Mouse (Mus musculus) kidney, adult 18-20 months (tissue): ENCODE measurements around the gene Slc35b1.
"Not testable (repeated sequence)": the region's sequence is repeated elsewhere in the genome, so short reads cannot be mapped to it uniquely, and the experiment has no call there.

Experiments
- DNase-seq: peaks from one replicate; pipeline ENCODE4 v3.0.0; 2021

The Slc35b1 gene

DNA sequence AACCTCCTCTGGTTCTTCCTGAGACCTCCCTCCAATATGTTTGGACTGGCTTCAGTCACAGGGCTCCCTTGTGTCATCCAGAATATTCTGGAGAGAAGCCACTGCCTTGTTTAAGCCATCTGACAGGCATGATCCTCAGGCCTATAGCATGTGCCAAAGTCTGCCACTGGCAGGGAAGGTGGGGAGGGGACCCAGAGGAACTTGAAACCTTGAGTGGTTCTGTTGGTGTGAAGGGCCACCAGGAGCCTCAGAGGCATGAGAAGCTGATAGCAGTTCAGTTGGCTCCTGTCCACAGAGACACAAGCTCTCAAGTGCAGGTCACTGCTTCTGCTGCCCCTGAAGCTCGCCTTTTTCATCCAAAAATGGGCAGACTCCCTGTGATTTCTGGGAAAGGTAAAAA, 12.1 kb downstream of the Slc35b1 start:
- no peak for DNase-seq

DNA sequence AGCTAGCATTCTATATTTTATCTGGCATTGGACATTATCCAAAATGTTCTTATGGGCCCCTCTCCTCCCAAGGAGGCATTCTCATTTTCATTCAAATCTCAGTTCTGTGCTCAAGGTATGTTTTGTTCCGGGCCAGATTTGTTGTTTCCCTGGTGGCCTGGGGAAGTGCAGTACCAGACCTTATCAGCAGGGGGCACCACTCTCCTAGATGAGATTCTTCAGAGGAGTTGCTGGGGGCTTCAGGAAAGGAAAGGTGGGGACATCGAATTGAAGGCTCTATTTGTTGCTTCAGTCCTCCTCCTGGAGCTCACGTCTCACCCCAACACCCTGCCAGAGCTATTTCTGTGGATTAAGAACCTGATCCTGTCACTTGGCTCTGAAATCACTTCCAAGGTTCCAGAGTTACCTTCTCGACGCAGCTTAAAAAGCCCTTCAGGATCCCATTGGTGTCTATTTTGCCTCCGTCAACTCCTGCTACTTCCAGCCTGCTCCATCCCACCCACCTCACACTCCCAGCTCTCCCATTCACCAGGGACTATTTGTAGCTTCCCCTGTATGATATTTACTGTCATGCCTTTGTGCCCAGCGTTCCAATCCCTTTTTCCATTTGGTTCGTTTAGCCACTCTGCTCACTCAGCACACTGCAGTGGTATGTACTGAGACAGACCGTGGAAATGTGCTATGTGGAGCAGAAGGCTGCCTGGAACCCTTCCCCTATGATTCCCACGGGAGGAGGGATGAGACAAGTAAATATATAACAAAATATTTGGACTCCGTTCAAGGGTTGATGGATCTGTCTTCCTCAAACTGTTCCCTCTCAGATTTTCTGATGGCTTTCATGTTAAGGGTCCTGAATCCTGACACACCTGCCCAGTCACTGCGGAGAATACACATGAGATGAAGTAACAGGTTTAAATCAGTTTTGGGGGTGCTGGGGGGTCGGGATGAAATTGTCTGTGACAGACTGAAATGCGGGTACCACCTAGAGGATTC, 13.6 kb downstream of the Slc35b1 start:
- peak; percentile 78 for DNase-seq

DNA sequence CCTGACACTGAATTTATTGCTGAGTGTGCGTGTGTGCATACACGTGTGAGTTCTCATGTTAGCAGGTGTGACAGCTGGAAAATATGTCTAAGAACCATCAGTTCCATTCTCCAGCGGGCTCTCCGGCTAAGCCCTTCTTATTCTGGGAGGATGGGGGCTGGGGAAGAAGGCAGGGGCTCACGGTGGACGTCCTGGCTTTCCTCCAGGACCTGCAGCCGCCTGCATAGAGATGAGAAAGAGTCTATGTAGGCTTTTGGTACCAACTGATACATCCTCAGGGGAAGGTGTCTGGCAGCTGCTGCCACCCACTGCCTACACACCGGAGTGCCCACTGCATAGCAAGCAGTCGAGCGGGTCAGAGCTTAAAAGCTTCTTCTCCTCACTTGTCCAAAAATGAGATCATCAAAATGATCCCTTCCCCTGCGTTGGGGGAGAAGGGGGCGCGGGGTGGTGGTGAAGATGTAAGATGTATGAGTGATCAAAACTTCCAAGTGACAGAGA, 15.1 kb downstream of the Slc35b1 start:
- no peak for DNase-seq

DNA sequence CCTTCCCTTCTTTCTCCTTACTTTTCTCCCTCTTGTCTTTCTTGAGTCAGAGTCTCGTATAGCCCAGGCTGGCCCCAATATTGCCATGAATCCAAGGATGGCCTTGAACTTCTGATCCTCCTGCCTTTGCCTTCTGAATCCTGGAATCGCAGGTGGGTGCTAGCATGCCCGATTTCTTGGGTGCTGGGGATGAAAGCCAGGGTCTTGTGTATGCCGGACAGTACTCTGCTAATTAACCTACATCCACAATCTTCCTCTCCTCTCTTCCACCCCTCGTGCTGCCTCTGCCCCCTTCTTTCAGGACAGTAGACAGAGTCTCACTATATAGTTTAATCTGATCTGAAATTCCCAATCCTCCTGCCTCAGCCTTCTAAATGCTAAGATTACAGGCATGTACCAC, 17.1 kb downstream of the Slc35b1 start:
- DNase-seq = no peak

DNA sequence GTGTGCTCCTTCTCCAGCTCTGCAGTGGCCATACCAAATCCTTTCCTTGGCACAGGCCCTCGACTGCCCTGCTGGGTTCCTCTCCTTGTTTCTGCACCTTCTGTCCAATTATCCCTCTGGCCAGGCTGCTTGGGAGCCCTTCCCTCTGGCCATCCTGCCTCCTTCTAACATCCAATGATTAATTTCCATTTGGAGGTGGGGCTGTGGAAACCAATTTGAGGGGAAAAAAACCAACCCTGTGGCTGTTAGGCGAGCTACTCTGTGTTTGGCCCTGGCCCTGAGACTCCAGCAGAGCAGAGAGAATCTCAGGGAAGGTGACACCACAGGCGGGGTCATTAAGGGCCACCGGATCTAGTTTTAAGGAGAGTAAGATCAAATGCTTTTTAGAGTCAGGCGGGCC, 17.7 kb downstream of the Slc35b1 start:
- no peak for DNase-seq

DNA sequence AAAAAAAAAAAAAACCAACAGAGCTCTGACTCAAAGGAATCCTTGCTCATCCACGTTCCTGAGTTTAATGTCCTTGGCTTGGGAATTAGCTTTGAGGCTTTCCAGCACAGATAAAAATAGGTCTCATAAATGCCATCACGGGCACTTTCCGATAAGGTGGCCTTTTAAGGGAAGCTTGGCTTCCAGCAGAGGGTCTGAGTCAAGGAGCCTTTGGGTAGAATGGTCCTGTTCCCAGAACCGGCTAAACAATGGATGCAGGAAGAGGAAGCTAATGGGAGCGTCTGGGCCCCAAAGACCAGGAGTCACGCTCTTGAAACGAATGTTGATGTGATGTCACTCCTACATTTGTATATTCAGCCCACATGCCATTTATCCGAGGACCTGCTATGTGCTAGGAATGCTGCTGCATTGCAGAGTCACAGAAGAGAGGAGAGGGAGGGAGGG, 18.2 kb downstream of the Slc35b1 start:
- DNase-seq = no peak

DNA sequence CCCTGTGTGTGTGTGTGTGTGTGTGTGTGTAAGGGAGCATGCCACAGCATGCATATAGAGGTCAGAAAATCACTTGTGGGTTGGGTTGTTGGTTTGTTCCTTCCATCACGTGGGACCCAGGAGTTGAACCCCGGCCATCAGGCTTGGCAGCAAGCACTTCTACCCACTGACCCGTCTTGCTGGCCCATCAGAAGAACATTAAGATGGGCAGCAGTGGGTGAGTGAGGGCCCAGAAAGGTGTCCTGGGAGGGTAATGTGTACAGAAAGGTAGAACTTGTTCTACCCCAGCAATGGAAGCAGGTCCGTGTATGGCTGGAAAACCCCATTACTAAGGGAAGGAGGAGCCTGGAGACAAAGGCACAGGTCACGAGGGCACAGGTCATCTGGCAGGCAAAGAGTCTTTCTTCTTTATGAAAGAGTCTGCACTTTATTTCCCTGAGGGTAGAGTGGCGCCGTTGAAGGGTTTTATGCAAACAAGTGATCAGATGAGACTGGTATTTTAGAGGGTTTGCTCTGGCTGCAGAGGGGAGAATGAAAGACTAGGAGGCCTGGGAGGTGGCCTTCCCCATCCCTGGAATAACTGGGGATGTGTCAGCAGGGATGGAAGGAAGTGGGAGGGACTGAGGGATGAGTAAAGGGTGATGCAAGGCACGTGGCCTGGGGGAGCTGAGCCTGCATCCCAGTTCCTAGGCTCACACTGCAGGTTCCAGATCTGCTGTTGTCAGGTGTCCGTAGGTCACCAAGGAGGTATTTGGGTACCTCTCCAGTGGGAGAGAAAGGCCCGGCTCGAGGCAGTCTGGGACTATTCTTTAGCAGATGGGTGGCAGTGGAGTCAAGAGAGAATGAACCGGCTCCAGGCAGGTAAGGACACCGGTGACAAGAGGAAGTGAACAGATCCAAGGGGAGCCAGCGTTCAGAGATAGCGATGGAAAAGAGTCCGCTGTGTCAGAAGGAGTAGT, 19.2 kb downstream of the Slc35b1 start:
- no peak for DNase-seq

DNA sequence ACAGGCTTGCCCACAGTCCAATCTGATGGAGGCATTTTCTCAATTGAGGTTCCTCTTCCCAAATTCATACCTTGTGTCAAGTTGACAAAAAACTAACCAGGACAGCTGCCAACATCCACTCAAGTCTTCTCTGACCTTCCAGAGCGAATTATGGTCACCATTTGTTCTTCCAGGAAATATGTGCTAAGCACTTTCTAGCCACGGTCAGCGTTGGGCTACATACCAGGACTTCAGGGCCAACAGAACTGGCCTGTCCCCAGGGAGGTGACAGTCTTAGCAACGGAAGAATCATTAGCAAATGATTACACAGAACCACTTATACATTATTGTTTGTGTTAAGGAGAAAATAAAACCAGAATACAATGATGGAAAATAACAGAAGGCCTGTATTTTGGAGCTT, 21.3 kb downstream of the Slc35b1 start:
- DNase-seq = no peak

DNA sequence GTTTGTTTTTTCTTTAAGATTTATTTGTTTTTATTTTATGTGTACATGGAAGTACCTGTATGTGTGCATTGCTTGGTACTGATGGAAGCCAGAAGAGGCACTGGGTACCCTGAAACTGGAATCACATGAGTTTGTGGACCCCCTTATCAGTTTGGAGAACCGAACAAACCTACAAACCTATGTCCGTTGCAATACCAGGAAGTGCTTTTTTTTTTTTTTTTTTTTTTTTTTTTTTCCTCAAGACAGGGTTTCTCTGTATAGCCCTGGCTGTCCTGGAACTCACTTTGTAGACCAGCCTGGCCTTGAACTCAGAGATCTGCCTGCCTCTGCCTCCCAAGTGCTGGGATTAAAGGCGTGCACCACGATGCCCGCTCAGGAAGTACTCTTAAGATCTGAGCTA, 21.9 kb downstream of the Slc35b1 start:
- not testable (repeated sequence) for DNase-seq

DNA sequence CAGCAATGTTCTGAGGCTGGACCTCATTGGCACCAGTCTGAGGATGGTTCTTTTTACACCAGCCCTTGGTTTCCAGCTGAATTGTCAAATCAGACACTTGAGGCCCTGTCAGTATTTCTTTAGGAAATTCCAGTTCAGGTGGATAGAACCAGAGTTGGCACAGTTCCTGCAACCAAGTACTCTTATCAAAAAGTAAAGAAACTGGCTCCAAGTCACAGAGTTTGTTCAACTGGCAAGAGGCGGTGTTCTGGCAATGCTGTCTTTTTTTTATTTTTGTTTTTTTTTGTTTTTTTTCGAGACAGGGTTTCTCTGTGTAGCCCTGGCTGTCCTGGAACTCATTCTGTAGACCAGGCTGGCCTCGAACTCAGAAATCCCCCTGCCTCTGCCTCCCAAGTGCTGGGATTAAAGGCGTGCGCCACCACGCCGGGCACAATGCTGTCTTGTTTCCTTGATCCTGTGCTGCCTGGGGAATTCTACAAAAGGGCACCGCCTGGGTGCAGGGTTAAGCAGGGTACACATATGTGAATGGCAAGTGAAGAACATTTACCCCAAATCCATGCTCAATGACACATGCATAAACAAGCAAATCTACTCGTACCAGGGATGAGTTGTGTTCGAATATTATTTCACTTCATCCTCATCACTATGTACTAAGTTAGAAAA, 25.1 kb downstream of the Slc35b1 start:
- DNase-seq = no peak

DNA sequence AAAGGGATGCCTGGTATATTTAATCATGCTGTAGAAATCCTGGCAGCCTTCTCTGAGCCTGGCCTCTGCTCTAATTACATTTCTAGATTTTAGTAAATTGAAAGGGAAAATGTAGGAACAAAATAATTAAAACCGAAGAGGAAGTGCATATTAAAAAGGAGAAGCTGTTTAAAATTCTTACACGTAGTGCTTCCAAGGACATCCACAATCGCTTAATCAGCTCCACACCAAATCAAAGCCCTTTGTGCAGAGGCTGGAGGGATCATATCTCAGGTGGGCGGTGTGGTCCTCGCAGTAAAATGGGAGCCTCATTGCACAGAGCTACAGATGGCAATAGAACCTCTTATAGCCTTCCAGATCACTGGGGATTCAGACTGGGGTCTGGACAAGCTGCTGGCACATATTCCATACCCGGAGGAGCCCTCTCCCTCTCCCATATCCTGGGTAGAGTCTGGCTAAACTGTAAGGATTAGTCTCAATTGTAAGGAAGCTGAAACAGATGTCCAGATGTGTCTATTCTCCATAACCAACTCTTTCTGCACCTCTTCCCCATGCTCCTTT, 27.0 kb downstream of the Slc35b1 start:
- no peak for DNase-seq

DNA sequence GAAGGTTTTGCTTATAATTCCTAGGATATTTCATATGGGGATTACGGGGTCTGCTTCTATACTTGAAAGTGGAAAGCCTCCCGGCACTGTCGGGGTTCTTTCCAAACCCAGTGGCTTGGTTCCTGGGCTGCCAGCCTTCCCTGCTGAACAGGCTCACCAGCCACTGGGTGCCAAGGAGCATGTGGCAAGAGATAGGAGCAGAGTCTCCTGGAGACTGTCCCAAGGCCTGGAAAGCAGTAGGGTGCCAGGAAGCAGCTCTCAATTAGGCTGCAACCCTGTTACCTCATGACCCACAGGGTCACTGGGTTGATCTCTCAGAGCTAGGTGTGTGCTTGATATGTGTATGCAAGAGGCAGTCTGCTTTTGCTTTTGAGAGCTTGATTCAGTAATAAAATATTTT, 28.1 kb downstream of the Slc35b1 start:
- DNase-seq = no peak

DNA sequence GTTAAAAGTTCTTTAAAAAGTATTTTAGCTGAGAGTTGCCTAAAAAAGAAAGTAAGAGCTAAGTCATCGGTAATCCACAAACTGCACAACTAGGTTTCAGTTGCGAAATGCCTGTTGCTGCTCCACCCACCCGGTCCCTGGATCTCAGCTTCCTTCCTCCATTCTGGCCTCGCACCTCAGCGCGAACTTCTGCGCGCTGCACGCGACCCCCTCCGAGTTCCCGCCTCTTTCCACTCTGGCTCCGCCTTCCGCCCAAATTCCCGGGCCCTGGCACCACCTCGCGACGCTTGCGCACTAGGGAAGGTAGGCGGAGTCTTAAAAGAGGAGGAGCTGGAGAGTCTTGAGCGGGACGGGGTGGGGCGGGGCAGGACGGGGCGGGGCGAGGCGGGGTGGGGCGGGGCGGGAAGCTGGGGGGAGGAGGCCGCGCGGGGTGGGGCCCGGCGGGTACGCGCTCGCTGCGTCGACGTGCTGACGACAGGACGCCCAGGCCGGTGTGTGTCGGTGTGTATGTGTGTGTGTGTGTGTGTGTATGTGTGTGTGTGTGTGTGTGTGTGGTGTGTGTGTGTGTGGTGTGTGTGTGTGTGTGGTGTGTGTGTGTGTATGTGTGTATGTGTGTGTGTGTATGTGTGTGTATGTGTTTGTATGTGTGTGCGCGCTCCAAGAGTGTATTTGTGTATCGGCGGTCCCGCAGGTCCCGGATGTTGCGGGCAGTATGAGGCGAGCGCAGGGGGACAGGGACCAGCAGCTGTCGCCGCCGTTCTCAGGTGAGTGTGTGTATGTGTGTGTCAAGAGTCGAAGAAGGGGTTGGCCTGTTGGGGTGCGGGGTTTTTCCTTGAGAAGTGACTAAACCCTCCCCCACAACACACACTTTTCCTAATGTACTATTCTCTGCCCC, 29.4 kb downstream of the Slc35b1 start, which contains the start of gene Spop:
Spop (plus strand) TSS at position 440 of the 895 bp plus-strand sequence.
- DNase-seq = peak; percentile 94

DNA sequence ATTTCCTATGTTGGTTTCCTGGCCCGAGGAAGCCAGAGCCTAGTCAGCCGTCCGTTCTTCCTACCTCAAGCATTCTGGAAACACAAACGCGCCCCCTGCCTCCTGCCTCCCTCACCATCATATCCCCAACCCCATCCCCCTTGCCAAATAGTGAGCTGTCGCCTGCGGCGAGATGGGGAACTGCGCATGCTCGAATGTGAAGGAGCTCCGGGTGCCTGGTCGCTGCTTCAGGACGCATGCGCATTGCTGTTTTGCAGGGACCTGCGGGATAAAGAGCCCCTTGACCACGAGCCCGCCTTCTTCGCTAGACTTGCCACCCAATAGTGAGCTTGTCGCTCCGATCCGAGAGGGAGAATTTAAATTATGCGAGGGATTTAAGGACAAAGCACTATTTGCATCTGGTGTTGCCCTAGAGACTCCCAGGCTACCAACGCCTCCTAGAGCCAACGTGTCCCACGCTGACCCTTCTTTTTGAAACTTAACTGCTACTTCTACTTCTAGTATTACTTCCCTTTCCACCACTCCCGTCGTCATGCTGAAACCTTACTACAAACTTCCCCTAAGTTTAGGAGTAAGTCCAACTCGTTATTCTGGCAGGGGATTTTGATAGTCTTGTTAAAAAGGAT, 30.2 kb downstream of the Slc35b1 start:
- peak; percentile 93 for DNase-seq

DNA sequence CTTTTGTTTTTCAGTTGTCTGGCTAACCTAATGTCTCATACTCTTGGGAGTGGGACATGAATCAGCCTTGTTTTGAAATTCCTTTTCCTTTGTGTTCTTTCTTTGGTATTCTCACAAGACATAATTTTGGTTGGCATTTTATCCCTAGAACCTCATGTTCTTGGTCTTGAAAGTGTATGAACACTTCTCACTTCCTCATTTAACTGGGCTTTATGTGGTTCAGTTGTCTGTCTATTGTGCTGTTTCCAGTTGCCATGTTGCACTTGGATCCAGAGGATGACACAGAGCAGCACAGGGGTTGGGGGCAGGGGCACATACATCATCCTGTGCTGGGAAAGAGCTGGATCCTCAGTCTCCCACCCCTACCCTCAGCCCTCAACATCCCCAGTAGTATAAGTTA, 31.4 kb downstream of the Slc35b1 start:
- DNase-seq = no peak

DNA sequence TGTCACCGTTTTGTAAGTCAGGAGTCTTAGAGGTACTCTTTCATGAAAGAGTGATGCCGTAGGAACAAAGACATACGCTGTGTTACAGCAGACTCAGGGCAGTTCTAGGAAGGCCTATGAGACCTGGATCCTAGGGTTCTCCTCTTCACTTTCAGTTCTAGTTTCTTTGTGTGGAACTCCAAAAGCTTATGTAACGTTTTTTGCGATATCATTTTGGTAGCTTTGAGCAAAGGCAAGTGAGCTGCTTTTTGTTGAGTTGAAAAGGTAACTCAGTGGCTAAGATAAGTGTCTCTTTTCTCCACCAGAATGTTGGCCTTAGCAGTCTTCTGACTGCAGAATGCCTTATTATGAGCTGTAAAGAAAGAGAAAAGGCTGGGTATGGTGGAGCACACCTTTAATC, 32.8 kb downstream of the Slc35b1 start:
- no peak for DNase-seq

DNA sequence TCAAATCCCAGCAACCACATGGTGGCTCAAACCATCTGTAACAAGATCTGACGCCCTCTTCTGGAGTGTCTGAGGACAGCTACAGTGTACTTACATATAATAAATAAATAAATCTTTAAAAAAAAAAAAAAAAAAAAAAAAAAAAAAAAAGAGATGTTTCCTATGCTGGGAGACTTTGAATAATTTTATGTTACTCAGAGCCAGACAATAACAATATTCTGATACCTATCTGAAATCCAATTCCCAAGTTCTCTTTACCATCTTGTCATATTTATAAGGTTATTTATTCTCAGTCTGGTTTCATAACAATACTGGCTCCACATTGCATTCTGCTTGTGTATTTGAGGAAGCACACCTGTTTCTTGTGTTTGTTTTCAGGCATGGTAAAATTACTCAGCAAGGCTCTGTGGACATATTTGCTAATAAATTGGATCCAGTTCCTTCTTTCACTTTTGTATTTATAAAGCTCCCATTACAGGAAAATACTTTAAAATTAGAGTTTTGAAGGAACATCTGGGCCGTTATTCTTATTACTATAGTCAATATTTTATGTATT, 36.5 kb downstream of the Slc35b1 start:
- no peak for DNase-seq

DNA sequence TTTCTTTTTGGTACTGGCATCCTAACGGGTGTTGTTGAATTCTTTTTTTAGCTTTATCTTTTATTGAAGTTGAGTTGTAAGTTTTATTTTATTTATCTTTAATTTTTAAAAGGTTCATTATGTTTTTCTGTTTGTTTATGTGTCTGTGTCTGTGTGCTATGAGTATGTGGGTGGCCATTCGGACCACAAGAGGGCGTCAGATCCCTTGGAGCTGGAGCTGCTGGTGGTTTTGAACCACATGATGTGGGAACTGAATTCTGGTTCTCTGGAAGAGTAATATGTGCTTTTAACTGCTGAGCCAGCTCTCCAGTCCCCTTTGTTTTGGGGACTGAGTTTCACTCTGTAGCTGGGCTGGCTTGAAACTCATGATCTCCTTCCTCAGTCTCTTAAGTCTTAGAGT, 39.0 kb downstream of the Slc35b1 start:
- no peak for DNase-seq

DNA sequence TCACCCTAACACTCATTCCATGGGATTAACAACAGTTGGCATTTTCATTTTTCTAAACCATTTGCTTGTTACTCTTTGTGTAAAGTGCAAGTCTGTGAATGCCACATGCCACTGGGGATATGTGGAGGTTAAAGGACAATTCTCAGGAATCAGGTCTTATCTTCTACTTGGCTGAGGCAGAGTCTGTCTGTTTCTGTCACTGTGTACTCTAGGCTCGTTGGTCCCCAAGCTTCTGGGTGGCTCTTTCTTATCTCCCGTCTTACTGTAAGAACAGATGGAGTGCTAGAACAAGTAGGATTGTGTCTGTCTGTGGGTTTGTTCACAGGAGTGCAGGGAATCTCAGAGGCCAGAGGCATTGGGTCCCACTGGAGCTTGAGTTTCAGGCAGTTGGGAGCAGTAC, 46.9 kb downstream of the Slc35b1 start:
- no peak for DNase-seq

DNA sequence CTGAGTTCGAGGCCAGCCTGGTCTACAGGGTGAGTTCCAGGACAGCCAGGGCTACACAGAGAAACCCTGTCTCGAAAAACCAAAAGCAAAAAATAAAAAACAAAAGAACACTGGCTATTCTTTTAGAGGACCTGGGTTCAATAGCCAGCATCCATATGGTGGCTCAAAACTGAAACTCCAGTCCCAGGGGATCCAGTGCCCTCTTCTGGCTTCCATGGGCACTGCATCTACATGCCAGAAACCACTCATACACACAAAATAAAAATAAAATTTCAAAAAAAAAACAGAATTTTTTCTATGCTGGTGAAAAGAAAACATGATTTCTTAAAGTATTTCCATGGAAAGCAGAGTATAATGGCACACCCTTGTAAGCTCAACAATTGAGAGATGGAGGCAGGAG, 47.7 kb downstream of the Slc35b1 start:
- peak; percentile 34 for DNase-seq
